Mouse (Mus musculus) olfactory bulb, adult 2 months (tissue): ENCODE measurements around the gene Rasa3. TPM values are rescaled to one million over a fixed set of nuclear protein-coding genes. Genes with fewer than 3 reads are reported as not detected.

Experiments used
- H3K27ac ChIP-seq: fragments of 200-500 bp; 2 replicates; pipeline ENCODE4 v1.5.1; 2012; ENCODE audit warnings: low read depth, low read length; ENCODE audit not compliant: insufficient read depth
- H3K4me1 ChIP-seq: fragments of 200-500 bp; 2 replicates; pipeline ENCODE4 v1.6.1; 2012; ENCODE audit warnings: low read length; ENCODE audit not compliant: control insufficient read depth, insufficient read depth
- H3K4me3 ChIP-seq: fragments of 200-500 bp; 2 replicates; pipeline ENCODE4 v1.5.1; 2012; ENCODE audit warnings: mild to moderate bottlenecking, low read depth, low read length, moderate library complexity; ENCODE audit not compliant: insufficient read depth
- CTCF ChIP-seq: fragments of 200-500 bp; IDR thresholded peaks from 2 replicates; pipeline ENCODE4 v1.5.1; 2012; ENCODE audit warnings: low read depth, mild to moderate bottlenecking, low read length, moderate library complexity; ENCODE audit not compliant: insufficient read depth
- POLR2A ChIP-seq: fragments of 200-500 bp; IDR thresholded peaks from 2 replicates; pipeline ENCODE4 v1.6.1; 2012; ENCODE audit warnings: mild to moderate bottlenecking, low read depth, low read length, moderate library complexity; ENCODE audit not compliant: insufficient read depth
- WGBS: fragments of 180-500 bp; shearing (Covaris S2); methylation state at CpG from one replicate; pipeline ENCODE4 v1.1.7; 2018; 5-methylcytosine and 5-hydroxymethylcytosine counted together
- polyA plus RNA-seq: library from polyadenylated mRNA; stranded (reverse); fragments of >200 nt; gene quantifications from 2 replicates; pipeline ENCODE4 v1.2.4, GENCODE M21; 2012; ENCODE audit warnings: low replicate concordance; ENCODE audit not compliant: missing spikeins, insufficient read depth, insufficient read length

Gene Rasa3
- polyA plus RNA-seq, 1 experiment = not detected

DNA sequence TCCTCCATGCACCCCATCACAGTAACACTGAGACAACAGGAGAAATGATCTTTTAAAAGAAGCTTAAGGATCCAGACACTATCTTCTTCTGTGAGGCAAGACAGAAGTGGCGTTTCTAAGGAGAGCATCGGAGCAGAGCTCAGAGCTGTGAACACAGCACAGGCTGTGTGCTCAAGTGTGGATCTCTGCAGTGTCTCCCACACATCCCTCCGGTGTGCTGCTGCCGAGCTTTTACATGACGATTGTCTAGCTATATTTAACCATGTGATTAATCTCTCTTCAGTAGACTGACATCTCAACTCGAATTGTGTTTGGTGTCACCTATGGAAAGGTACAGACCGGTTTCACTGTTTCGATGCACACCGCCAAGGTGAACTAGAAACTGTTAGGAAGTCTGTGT is 157.9 kb downstream of the Rasa3 start:
- TF ChIP-seq POLR2A = no peak
- no peak for TF ChIP-seq CTCF
- Histone ChIP-seq H3K4me3 (no peak overlapping the region), H3K4me1 (peaks cover 7% of the 10 kb centered on the region; the same call in 1 of the 2 replicates), H3K27ac (no peak overlapping the region)
- 54% methylated on average over 9 of the region's 9 CpGs for WGBS

DNA sequence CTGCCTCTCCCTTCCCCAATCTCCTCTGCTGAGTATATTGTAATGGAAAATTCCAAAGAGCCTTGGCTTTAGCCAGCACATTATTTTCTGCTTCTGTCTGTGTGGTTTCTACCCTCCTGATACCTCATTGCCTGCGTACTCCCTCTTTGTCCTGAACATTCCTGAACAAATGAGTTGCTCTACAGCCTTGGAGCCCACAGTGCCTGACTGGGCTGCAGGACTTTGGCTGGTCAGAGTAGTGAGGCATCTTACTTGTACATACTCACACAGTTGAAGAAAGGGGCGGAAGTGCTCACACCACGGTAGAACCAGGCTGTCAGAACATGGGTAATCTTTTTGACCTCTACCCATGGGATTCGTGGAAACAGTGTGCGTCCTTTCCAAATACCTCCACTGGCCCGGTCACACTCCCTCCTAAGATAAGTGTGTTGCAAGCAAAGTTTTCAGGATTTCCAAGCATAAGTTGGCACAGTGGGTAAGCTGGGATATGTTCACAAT is 160.1 kb downstream of the Rasa3 start:
- Histone ChIP-seq H3K4me1 (peaks cover 7% of the 10 kb centered on the region; the same call in 1 of the 2 replicates), H3K27ac (no peak overlapping the region), H3K4me3 (no peak overlapping the region)
- no peak for TF ChIP-seq CTCF
- TF ChIP-seq POLR2A = no peak
- WGBS = 94% methylated on average over 6 of the region's 6 CpGs

Other genes starting within 250 kb of the Rasa3 start
- not detected in 2 replicates for gene Tmem255b, start 242.4 kb downstream of the Rasa3 start, polyA plus RNA-seq
- gene Gas6, start 183.1 kb downstream of the Rasa3 start, polyA plus RNA-seq = not detected in 2 replicates
- not detected in 2 replicates for gene 1700029H14Rik, start 115.1 kb downstream of the Rasa3 start, polyA plus RNA-seq
- not detected in 2 replicates for gene Cfap97d2, start 28.3 kb upstream of the Rasa3 start, polyA plus RNA-seq
- gene Cdc16, start 80.1 kb upstream of the Rasa3 start, polyA plus RNA-seq = 201 TPM in 1 of 2 replicates, not detected in the other
- gene Upf3a, start 108.0 kb upstream of the Rasa3 start, polyA plus RNA-seq = not detected in 2 replicates
- gene AF366264, start 160.8 kb upstream of the Rasa3 start, polyA plus RNA-seq = not detected in 2 replicates
- gene Champ1, start 192.0 kb upstream of the Rasa3 start, polyA plus RNA-seq = not detected in 2 replicates
- not detected in 2 replicates for gene Coprs, start 212.7 kb upstream of the Rasa3 start, polyA plus RNA-seq